Mouse (Mus musculus) mesoderm, embryonic 11.5 days (tissue): ENCODE results near the gene Rnf157.
A peak's percentile ranks its signal among the peaks of the same experiment; 100 is the strongest.
"Not testable (repeated sequence)": the region's sequence is repeated elsewhere in the genome, so short reads cannot be mapped to it uniquely, and the experiment has no call there.

Experiments used
- DNase-seq: peaks from one replicate; pipeline ENCODE4 v3.0.0-alpha.2; 2012; ENCODE audit warnings: low read depth, low spot score

The Rnf157 gene

GRCm38 (mm10) chr11:116418194-116418840 is 5.5 kb upstream of the Rnf157 start:
- DNase-seq = peak; percentile 87

- no peak for DNase-seq
Measured at GRCm38 (mm10) chr11:116417054-116417453, 4.2 kb upstream of the Rnf157 start.

- no peak for DNase-seq
Measured at GRCm38 (mm10) chr11:116416196-116416943, 3.5 kb upstream of the Rnf157 start.

GRCm38 (mm10) chr11:116413631-116414022 is 795 bp upstream of the Rnf157 start:
- DNase-seq = no peak

- DNase-seq = peak; percentile 33
Measured at GRCm38 (mm10) chr11:116412028-116412827, 604 bp downstream of the Rnf157 start.

GRCm38 (mm10) chr11:116411582-116411981 is 1.2 kb downstream of the Rnf157 start:
- no peak for DNase-seq

- not testable (repeated sequence) for DNase-seq
Measured at GRCm38 (mm10) chr11:116410415-116410814, 2.4 kb downstream of the Rnf157 start.

- no peak for DNase-seq
Measured at GRCm38 (mm10) chr11:116409008-116409407, 3.8 kb downstream of the Rnf157 start.

- no peak for DNase-seq
Measured at GRCm38 (mm10) chr11:116406231-116406728, 6.6 kb downstream of the Rnf157 start.

- no peak for DNase-seq
Measured at GRCm38 (mm10) chr11:116405601-116406000, 7.2 kb downstream of the Rnf157 start.

- no peak for DNase-seq
Measured at GRCm38 (mm10) chr11:116400560-116400959, 12.3 kb downstream of the Rnf157 start.

- DNase-seq = no peak
Measured at GRCm38 (mm10) chr11:116398348-116398677, 14.5 kb downstream of the Rnf157 start.

GRCm38 (mm10) chr11:116397517-116398347 is 15.1 kb downstream of the Rnf157 start:
- DNase-seq = no peak

GRCm38 (mm10) chr11:116396934-116397330 is 15.9 kb downstream of the Rnf157 start:
- DNase-seq = no peak

- DNase-seq = no peak
Measured at GRCm38 (mm10) chr11:116396276-116396933, 16.4 kb downstream of the Rnf157 start.

GRCm38 (mm10) chr11:116394769-116395168 is 18.1 kb downstream of the Rnf157 start:
- DNase-seq = no peak

- no peak for DNase-seq
Measured at GRCm38 (mm10) chr11:116388841-116389480, 23.9 kb downstream of the Rnf157 start.

GRCm38 (mm10) chr11:116387086-116388071 is 25.5 kb downstream of the Rnf157 start:
- DNase-seq = peak; percentile 77

GRCm38 (mm10) chr11:116385999-116386398 is 26.8 kb downstream of the Rnf157 start:
- DNase-seq = peak; percentile 19
